Mouse (Mus musculus): ENCODE results near the gene Cntd1. TPM values are rescaled to one million over a fixed set of nuclear protein-coding genes. Genes with fewer than 3 reads are reported as not detected.

Cntd1 gene
- total RNA-seq, 2 experiments from 2014 or later: 0.21 to 0.27 TPM

- DNase-seq (ENCODE audit: low spot score in 2 of 2): no peak
- intact Hi-C loops (cut with DNase I): no loop called here
Measured at GRCm38 (mm10) chr11:101251031-101251430, 27.8 kb upstream of the Cntd1 start.

- intact Hi-C loops (cut with DNase I): no loop called here
- DNase-seq (ENCODE audit: low spot score in 2 of 2): no peak
Measured at GRCm38 (mm10) chr11:101252941-101253340, 25.9 kb upstream of the Cntd1 start.

GRCm38 (mm10) chr11:101253613-101254389 lies 25.0 kb upstream of the Cntd1 start, which contains the start of gene Vps25:
TSS of gene Vps25 (plus strand) at chr11:101253707.
- peak; percentile 84 to 88 for DNase-seq (ENCODE audit: low spot score in 2 of 2)
- intact Hi-C loops (cut with DNase I): no loop called here

- intact Hi-C loops (cut with DNase I): no loop called here
- DNase-seq (ENCODE audit: low spot score in 2 of 2): no peak
Measured at GRCm38 (mm10) chr11:101255826-101256775, 22.7 kb upstream of the Cntd1 start.

GRCm38 (mm10) chr11:101259261-101259712 lies 19.5 kb upstream of the Cntd1 start:
- peak; percentile 57 to 93 for DNase-seq (ENCODE audit: low spot score in 2 of 2)
- intact Hi-C loops (cut with DNase I): loop anchor here (2.0 kb wide), 1 partner anchor 20 kb away; the partner anchor contains the start of genes Cntd1 and Coa3

GRCm38 (mm10) chr11:101259948-101260825 lies 18.6 kb upstream of the Cntd1 start, which contains the start of gene Wnk4:
TSS of gene Wnk4 (plus strand) at chr11:101260567.
- DNase-seq (ENCODE audit: low spot score in 2 of 2): peak in 1 of 2 experiments; percentile 11
- intact Hi-C loops (cut with DNase I): loop anchor here (2.0 kb wide), 1 partner anchor 19 kb away; the partner anchor contains the start of genes Cntd1 and Coa3

GRCm38 (mm10) chr11:101260826-101261380 lies 17.9 kb upstream of the Cntd1 start:
- intact Hi-C loops (cut with DNase I): no loop called here
- DNase-seq (ENCODE audit: low spot score in 2 of 2): no peak

GRCm38 (mm10) chr11:101262272-101262967 lies 16.4 kb upstream of the Cntd1 start:
- intact Hi-C loops (cut with DNase I): no loop called here
- no peak for DNase-seq (ENCODE audit: low spot score in 2 of 2)

GRCm38 (mm10) chr11:101263138-101263988 lies 15.4 kb upstream of the Cntd1 start:
- intact Hi-C loops (cut with DNase I): no loop called here
- no peak for DNase-seq (ENCODE audit: low spot score in 2 of 2)

GRCm38 (mm10) chr11:101263989-101264280 lies 14.9 kb upstream of the Cntd1 start:
- intact Hi-C loops (cut with DNase I): no loop called here
- DNase-seq (ENCODE audit: low spot score in 2 of 2): no peak

- DNase-seq (ENCODE audit: low spot score in 2 of 2): no peak
- intact Hi-C loops (cut with DNase I): no loop called here
Measured at GRCm38 (mm10) chr11:101264954-101265471, 13.8 kb upstream of the Cntd1 start.

GRCm38 (mm10) chr11:101265906-101266305 lies 12.9 kb upstream of the Cntd1 start:
- intact Hi-C loops (cut with DNase I): no loop called here
- DNase-seq (ENCODE audit: low spot score in 2 of 2): no peak

- intact Hi-C loops (cut with DNase I): no loop called here
- DNase-seq (ENCODE audit: low spot score in 2 of 2): no peak
Measured at GRCm38 (mm10) chr11:101269577-101270116, 9.2 kb upstream of the Cntd1 start.

GRCm38 (mm10) chr11:101272446-101272845 lies 6.4 kb upstream of the Cntd1 start:
- no peak for DNase-seq (ENCODE audit: low spot score in 2 of 2)
- intact Hi-C loops (cut with DNase I): no loop called here

GRCm38 (mm10) chr11:101275309-101275708 lies 3.5 kb upstream of the Cntd1 start:
- intact Hi-C loops (cut with DNase I): no loop called here
- no peak for DNase-seq (ENCODE audit: low spot score in 2 of 2)

- no peak for DNase-seq (ENCODE audit: low spot score in 2 of 2)
- intact Hi-C loops (cut with DNase I): no loop called here
Measured at GRCm38 (mm10) chr11:101276319-101277070, 2.3 kb upstream of the Cntd1 start.
